Mouse (Mus musculus) olfactory bulb, adult 2 months (tissue): ENCODE results near the gene Dlg2.

ENCODE experiments used
- CTCF ChIP-seq: fragments of 200-500 bp; IDR thresholded peaks from 2 replicates; pipeline ENCODE4 v1.5.1; 2012; ENCODE audit warnings: low read depth, mild to moderate bottlenecking, low read length, moderate library complexity; ENCODE audit not compliant: insufficient read depth
- POLR2A ChIP-seq: fragments of 200-500 bp; IDR thresholded peaks from 2 replicates; pipeline ENCODE4 v1.6.1; 2012; ENCODE audit warnings: mild to moderate bottlenecking, low read depth, low read length, moderate library complexity; ENCODE audit not compliant: insufficient read depth

GRCm38 (mm10) chr7:90508124-90508523 lies 31.7 kb downstream of the Dlg2 start:
- TF ChIP-seq CTCF (no peak), POLR2A (no peak)
